Mouse (Mus musculus) embryonic facial prominence, embryonic 14.5 days (tissue): ENCODE measurements around the gene Kcnip1. TPM values are rescaled to one million over a fixed set of nuclear protein-coding genes. Genes with fewer than 3 reads are reported as not detected.

Source experiments
- ATAC-seq: fragments of 200-750 bp; cut with Nextera tagmentation; 2 replicates; pipeline ENCODE4 v1.8.0; 2017; ENCODE audit warnings: low read depth, moderate number of reproducible peaks, moderate TSS enrichment
- DNase-seq: peaks from one replicate; pipeline ENCODE4 v3.0.0-alpha.2; 2015; ENCODE audit warnings: low spot score
- H3K27ac ChIP-seq: fragments of 300-500 bp; sonication (generic); replicated peaks from 2 replicates; pipeline ENCODE4 v1.5.1; 2014; ENCODE audit warnings: low read depth, mild to moderate bottlenecking, low read length, moderate library complexity
- H3K27me3 ChIP-seq: fragments of 300-500 bp; sonication (generic); replicated peaks from 2 replicates; pipeline ENCODE4 v1.6.1; 2014; ENCODE audit warnings: low read length; ENCODE audit not compliant: control insufficient read depth, insufficient read depth
- H3K36me3 ChIP-seq: fragments of 300-500 bp; sonication (generic); 2 replicates; pipeline ENCODE4 v1.6.1; 2014; ENCODE audit warnings: low read length, mixed read lengths; ENCODE audit not compliant: control insufficient read depth, insufficient read depth
- H3K4me1 ChIP-seq: fragments of 300-500 bp; sonication (generic); 2 replicates; pipeline ENCODE4 v1.6.1; 2014; ENCODE audit warnings: antibody characterized with exemption, low read length; ENCODE audit not compliant: control insufficient read depth, insufficient read depth
- H3K4me2 ChIP-seq: fragments of 300-500 bp; sonication (generic); 2 replicates; pipeline ENCODE4 v1.6.1; 2014; ENCODE audit warnings: low read depth, mild to moderate bottlenecking, low read length, moderate library complexity, mixed read lengths
- H3K4me3 ChIP-seq: fragments of 300-500 bp; sonication (generic); 2 replicates; pipeline ENCODE4 v1.5.1; 2014; ENCODE audit warnings: low read depth, mild to moderate bottlenecking, low read length
- H3K9ac ChIP-seq: fragments of 300-500 bp; sonication (generic); 2 replicates; pipeline ENCODE4 v1.6.1; 2014; ENCODE audit warnings: low read depth, mild to moderate bottlenecking, low read length, moderate library complexity, mixed read lengths
- H3K9me3 ChIP-seq: fragments of 300-500 bp; sonication (generic); 2 replicates; pipeline ENCODE4 v1.6.1; 2016; ENCODE audit warnings: low read length; ENCODE audit not compliant: control insufficient read depth
- WGBS: fragments of 180-500 bp; shearing (Covaris S2); extraction: QIAGEN DNeasy Blood & Tissue Kit; methylation state at CpG from one replicate; pipeline ENCODE4 v1.1.7; 2014; 5-methylcytosine and 5-hydroxymethylcytosine counted together
- polyA plus RNA-seq: library from polyadenylated mRNA; unstranded; fragments of >200 nt; fragmentation: Nextera tagmentation; extraction: Ambion mirVana; gene quantifications from 2 replicates; pipeline ENCODE4 v1.2.1, GENCODE M21; 2014

The Kcnip1 gene
- polyA plus RNA-seq, 1 experiment from 2014 or later: 5.0 TPM

DNA sequence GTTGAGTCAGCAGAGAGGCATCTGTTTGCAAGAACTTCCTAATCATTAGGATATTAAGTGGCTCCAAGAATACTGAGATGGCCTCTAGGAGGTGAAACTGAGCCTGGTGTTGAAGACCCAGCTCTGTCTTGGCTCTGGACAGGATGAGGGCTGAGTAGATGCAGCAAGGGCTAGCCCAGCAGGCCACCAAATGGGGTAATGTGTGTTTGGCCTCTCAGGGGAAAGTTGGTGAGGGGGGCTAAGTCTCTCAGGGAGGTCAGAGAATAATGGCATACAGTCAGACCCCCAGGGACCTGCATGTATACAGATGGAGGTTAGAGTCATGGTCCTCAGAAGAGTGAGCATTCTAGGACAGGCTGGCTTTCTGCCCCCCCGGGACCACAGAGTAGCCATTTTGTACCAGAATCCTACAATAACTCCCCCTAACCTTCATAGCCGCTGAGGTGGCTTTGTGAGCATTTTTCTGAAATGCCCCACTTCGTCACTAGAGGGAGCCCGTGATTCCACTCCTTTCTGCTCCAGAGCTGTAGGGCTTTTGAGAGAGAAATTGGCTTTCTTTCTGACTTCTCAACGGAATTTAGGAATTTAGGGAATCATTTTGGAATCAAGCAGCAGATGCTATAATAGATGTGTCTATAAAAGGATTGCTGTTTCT lies 9.1 kb upstream of the Kcnip1 start:
- no peaks in the 10 kb centered on the region for H3K9me3 ChIP-seq
- no peaks in the 10 kb centered on the region for H3K27me3 ChIP-seq
- no peaks in the 10 kb centered on the region for H3K36me3 ChIP-seq
- H3K9ac ChIP-seq: no peak overlapping the region
- no peak overlapping the region for H3K4me2 ChIP-seq
- H3K27ac ChIP-seq: no peak overlapping the region
- H3K4me3 ChIP-seq: no peak overlapping the region
- WGBS: 6% methylated on average over 5 of the region's 5 CpGs
- no peak for ATAC-seq
- H3K4me1 ChIP-seq: no peaks in the 10 kb centered on the region
- DNase-seq: peak; percentile 33

DNA sequence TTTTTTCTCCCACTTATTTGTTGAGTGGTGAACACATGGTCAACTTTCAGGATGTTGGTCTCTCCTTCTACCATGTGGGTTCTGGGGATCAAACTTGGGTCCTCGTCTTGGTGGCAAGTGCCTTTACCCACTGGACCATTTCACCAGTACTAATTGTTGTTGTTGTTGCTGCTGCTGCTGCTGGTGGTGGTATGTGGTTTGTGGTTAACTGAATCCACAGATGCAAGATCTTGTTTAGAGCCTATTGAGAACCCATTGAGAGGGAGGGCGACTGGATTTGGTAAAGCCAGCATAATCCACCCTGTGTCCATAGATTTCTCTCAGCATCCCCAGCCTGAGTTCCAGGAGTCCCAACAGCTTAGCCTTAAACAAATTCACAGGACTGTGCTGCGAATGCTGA lies 7.5 kb upstream of the Kcnip1 start:
- H3K27ac ChIP-seq: no peak overlapping the region
- no peak overlapping the region for H3K9ac ChIP-seq
- H3K27me3 ChIP-seq: no peaks in the 10 kb centered on the region
- no peak overlapping the region for H3K4me3 ChIP-seq
- no peak overlapping the region for H3K4me2 ChIP-seq
- no peaks in the 10 kb centered on the region for H3K9me3 ChIP-seq
- WGBS: 83% methylated on average over 3 of the region's 3 CpGs
- no peak for DNase-seq
- ATAC-seq: no peak
- H3K4me1 ChIP-seq: no peaks in the 10 kb centered on the region
- no peaks in the 10 kb centered on the region for H3K36me3 ChIP-seq

DNA sequence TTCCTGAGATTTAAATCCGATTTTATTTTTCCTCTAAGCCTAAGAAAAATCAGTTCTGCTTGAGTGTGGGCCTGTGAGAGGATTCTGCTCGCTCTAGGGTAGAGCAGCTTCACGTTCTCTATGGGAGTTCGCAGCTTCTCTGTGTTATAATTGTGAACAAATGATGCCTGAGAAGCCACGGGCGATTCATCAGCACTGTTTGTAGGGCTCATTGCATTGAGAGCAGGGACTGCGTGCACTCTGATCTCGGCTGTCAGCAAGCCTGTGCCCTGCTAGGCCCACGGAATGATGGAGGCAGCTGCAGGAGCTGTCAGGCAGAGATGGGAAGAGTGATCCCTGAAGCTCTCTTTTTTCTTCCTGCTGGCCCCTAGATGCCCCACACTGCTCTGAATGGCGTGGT lies 5.3 kb upstream of the Kcnip1 start:
- ATAC-seq (no peak), DNase-seq (no peak)
- Histone ChIP-seq H3K9ac (no peak overlapping the region), H3K4me2 (no peak overlapping the region), H3K9me3 (no peaks in the 10 kb centered on the region), H3K4me3 (no peak overlapping the region), H3K27me3 (0 out of 2 replicates have a peak, but pooled peaks cover 3% of the 10 kb centered on the region), H3K36me3 (no peaks in the 10 kb centered on the region), H3K27ac (no peak overlapping the region), H3K4me1 (no peaks in the 10 kb centered on the region)
- 52% methylated on average over 10 of the region's 10 CpGs for WGBS

DNA sequence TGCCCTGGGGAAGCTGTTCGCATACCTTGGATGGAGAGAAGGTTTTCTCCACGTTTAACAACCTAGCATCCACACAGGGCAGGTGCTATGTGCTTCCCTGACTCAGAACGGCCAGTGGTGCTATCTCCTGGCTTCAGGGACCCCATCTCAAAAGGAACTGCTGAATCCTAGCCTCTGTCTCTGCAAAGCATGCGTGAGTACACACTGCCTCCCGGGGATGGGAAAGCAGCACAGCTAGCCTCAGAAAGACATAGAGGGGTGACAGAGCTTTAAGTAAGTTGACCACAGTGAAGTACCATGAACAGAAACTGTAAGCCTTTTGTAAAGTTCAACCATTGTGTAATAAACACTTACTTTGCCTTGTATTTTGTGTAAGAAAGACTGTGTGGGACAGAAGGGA lies 544 bp upstream of the Kcnip1 start:
- 60% methylated on average over 5 of the region's 5 CpGs for WGBS
- no peak for ATAC-seq
- no peak for DNase-seq
- Histone ChIP-seq H3K9me3 (no peaks in the 10 kb centered on the region), H3K36me3 (no peaks in the 10 kb centered on the region), H3K4me3 (no peak overlapping the region), H3K4me2 (peak overlapping the region; percentile 38; the same call in 1 of the 2 replicates), H3K27me3 (0 out of 2 replicates have a peak, but pooled peaks cover 3% of the 10 kb centered on the region), H3K27ac (no peak overlapping the region), H3K9ac (no peak overlapping the region), H3K4me1 (peaks cover 5% of the 10 kb centered on the region; the same call in 1 of the 2 replicates)

DNA sequence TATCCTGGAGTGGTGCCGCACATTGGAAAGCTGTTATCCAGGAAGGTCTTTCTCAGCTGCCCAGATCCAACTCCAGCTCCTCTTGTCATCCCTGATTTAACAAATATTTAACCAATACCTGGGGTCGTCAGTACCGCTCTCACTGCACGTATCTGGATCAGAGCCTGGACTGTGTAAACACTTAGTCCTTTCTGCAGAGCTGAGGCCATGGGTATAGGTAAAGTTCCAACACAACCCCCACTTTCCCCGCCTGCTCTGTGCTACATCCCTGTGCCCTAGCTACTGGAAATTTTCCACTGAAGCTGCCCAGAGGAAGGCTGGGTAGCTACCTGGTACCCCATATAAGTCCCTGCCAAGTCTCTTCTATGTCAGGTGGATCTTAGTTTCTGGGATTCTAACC lies 3.0 kb downstream of the Kcnip1 start:
- H3K9ac ChIP-seq: no peak overlapping the region

DNA sequence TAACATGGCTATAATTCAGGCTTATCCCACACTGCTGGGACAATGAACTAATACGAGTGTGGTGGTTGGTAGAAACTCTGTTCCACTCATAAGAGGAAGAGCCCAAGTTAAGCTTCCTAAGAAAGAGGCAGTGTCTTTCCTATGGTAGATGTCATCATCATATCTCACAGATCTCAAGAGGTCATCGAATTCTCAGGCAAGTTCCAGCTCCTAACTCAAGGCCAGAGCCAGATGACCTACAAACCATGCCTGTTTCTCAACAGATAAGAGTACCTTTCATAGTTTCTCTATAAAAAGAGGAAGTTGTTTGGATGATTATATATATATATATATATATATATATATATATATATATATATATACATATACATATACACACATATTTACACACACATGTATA lies 6.4 kb downstream of the Kcnip1 start:
- WGBS: 78% methylated on average over 2 of the region's 2 CpGs
- DNase-seq: no peak
- ATAC-seq: no peak
- Histone ChIP-seq H3K27me3 (no peaks in the 10 kb centered on the region), H3K4me3 (no peak overlapping the region), H3K4me1 (no peaks in the 10 kb centered on the region), H3K9me3 (no peaks in the 10 kb centered on the region), H3K9ac (no peak overlapping the region), H3K27ac (no peak overlapping the region), H3K36me3 (no peaks in the 10 kb centered on the region), H3K4me2 (no peak overlapping the region)

More for the DNA sequence above, 3.0 kb downstream of the Kcnip1 start:
- DNase-seq (no peak), ATAC-seq (no peak)
- H3K4me2 ChIP-seq: no peak overlapping the region
- 0 out of 2 replicates have a peak, but pooled peaks cover 3% of the 10 kb centered on the region for H3K27me3 ChIP-seq
- peaks cover 5% of the 10 kb centered on the region; the same call in 1 of the 2 replicates for H3K4me1 ChIP-seq
- no peaks in the 10 kb centered on the region for H3K9me3 ChIP-seq
- H3K27ac ChIP-seq: no peak overlapping the region
- no peaks in the 10 kb centered on the region for H3K36me3 ChIP-seq
- WGBS: 86% methylated on average over 5 of the region's 5 CpGs
- H3K4me3 ChIP-seq: no peak overlapping the region

DNA sequence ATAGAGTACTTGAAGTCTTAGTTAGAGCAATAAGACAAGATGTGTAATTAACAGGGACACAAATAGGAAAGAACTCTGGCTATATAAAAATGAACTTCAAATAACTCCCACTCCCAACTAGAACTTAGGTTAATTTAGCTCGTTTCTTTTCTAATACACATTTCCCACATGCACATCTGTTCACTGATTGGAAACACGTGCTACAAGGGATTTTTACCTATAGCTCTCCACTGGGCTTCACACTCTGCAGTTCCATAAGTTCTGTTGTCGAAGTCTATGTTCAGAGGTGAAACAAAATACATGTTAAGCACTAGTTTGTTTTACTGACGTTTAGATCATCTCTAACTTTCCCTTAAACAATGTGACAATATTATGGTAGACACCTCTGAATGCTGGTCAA lies 12.8 kb downstream of the Kcnip1 start:
- H3K4me3 ChIP-seq: no peak overlapping the region
- H3K4me2 ChIP-seq: no peak overlapping the region
- no peaks in the 10 kb centered on the region for H3K9me3 ChIP-seq
- ATAC-seq (no peak), DNase-seq (no peak)
- H3K36me3 ChIP-seq: no peaks in the 10 kb centered on the region
- WGBS: 48% methylated on average over 4 of the region's 4 CpGs
- H3K27me3 ChIP-seq: no peaks in the 10 kb centered on the region
- H3K9ac ChIP-seq: no peak overlapping the region
- no peaks in the 10 kb centered on the region for H3K4me1 ChIP-seq
- H3K27ac ChIP-seq: no peak overlapping the region

DNA sequence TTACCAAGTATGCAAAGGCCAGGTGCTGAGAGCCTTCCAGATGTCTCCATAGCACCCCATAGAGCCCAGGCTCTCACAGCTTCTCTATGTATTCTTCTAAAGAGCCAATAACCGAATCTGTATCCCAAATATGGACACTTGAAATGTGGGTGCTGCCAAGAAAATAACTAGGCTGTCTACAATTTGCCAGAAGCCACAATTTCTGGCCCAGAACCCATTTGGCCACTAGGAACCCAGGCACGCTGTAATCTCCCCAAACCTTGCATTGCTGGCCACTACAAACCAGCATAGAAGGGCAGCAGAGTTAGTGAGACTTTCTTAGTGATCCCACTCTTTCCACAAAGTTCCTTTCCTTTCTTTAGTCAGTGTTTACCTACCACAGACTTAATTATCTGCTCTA lies 17.8 kb downstream of the Kcnip1 start:
- no peak overlapping the region for H3K9ac ChIP-seq
- DNase-seq (no peak), ATAC-seq (no peak)
- H3K36me3 ChIP-seq: no peaks in the 10 kb centered on the region
- no peak overlapping the region for H3K4me3 ChIP-seq
- H3K27me3 ChIP-seq: no peaks in the 10 kb centered on the region
- no peak overlapping the region for H3K27ac ChIP-seq
- no peak overlapping the region for H3K4me2 ChIP-seq
- no peaks in the 10 kb centered on the region for H3K4me1 ChIP-seq
- 79% methylated on average over 2 of the region's 2 CpGs for WGBS
- no peaks in the 10 kb centered on the region for H3K9me3 ChIP-seq

DNA sequence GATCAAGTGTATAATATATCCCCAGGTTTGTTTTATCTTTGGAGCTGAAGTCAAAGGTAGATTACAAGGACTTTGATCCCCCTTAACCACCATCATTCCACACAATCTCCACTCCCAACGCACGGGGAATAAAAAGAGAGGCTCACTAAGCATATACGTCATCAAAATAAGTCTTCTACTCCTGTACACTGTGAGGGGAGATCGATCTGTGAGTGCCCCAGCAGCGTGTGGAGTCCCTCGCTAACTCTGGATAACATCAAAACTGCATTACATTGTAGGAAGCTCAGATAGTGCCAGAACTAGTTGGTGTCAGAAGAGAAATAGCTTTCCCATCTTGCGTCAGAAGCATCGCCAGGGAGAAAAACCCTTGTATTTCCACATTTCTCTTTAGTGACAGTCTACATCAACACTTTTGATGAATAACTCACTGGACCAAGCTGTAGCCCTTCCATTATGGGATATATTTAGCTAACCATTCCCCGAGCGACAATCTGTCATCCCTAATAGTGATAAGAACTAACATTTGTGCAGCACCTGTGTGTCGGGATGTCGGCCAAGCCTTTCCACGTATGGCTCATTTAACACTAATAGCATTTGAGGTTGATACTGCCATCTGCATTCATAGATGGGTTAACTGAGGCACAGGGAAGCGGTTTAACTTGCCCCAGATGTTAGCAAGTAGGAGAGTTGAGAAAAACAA lies 18.5 kb downstream of the Kcnip1 start:
- Histone ChIP-seq H3K36me3 (no peaks in the 10 kb centered on the region), H3K9me3 (no peaks in the 10 kb centered on the region), H3K4me3 (no peak overlapping the region), H3K9ac (no peak overlapping the region), H3K4me1 (no peaks in the 10 kb centered on the region), H3K4me2 (no peak overlapping the region), H3K27ac (no peak overlapping the region), H3K27me3 (no peaks in the 10 kb centered on the region)
- ATAC-seq (no peak), DNase-seq (peak; percentile 53)
- WGBS: 64% methylated on average over 14 of the region's 14 CpGs
